Mouse (Mus musculus): ENCODE results near the gene Gabarapl2.
A peak's percentile ranks its signal among the peaks of the same experiment; 100 is the strongest.

The Gabarapl2 gene

DNA sequence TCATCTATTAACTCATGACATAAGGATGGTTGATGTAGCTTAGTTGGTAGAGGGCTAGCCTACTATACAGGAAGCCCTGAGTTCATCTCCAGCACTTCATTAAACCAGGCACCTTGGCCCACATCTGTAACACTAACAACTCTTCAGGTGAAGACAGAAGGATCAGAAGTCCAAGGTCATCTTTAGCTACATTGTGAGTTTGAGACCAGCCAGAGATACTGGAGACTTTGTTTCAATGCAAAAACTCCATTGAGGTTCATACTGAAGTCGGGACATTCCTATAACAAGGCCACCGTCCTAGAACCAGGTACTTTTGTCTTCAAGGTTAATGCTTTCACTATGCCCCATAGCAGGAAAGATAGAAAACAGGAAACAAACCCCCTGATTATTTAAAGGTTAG, 6.3 kb upstream of the Gabarapl2 start:
- DNase-seq (ENCODE audit: low read depth, low spot score), result peak; percentile 57

DNA sequence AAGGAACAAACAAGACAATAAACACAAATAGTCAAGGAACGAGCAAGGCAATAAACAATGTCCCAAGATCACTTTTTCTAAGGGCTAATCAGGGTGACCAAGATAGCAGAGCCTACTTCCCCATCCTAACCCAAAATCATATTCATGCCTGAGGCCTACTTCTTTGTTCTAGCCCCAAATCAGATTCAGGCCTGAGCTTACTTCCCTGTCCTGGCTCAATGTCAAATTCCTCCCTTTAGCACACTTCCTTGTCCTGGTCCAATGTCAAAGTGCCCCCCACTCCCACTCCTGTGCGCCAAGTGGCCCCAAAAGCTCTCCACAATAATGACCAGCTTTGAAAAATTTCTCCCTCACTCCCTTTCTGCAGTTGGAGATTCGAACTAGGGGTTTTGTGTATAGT, 3.3 kb upstream of the Gabarapl2 start:
- DNase-seq (ENCODE audit: low read depth, low spot score), result peak; percentile 58

DNA sequence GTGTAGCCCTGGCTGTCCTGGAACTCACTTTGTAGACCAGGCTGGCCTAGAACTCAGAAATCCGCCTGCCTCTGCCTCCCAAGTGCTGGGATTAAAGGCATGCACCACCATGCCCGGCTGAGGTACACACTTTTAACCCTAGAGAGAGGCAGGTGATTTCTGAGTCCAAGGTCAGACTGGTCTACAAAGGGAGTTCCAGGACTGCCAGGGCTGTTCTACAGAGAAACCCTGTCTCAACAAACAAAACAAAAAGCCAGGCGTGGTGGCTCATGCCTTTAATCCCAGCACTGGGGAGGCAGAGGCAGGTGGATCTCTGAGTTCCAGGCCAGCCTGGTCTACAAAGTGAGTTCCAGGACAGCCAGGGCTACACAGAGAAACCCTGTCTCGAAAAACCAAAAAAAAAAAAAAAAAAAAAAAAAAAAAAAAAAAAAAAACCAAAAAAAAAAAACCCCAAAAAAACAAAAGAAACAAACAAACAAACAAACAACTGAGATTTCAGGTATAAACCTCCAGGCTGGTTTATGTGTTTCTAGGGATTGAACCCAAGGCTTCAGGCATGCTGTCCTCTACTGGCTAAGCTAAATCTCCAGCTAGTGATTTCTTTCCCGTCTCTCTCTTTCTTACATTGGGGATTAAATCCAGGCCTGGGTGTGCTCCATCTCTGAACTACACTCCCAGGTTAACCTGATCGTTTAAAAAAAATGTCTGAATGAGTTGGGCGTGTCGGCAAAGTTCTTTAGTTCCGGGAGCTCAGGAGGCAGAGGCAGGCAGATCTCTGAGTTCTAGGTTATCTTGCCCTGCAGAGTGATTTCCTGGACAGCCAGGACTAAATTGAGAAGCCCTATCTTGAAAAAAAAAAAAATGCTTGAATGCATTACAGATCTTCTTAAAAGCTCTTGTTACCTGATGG, 2.2 kb upstream of the Gabarapl2 start:
- DNase-seq (ENCODE audit: low read depth, low spot score), result peak; percentile 88

DNA sequence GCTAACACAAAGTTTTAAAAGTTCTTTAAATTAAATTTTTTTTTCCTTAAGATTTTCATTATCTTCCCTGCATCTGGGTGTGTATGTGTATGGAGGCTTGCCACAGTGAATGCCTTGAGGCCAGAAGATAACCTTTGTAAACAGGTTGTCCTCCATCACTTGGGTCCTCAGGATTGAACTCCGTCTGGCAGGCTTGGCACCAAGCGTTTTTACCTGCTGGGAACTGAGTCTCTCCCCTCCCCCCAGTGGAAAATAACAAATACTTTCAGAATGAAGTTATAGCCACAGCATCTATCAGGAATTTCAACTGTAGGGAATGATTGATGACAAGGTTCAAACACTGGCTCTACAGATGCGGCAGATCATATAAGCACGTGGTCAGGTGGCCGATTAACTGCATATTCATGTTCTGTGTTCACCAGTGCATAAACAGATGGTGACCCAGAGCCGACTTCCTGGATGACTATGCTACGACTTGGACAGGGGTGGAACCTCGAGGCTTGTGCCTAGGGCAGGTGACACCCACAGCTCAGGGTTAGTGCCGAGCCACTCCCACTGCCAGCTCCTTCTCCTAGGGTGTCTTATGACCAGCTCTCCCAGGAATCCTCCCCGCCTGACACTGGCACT, 874 bp upstream of the Gabarapl2 start:
- DNase-seq (ENCODE audit: low read depth, low spot score), result peak; percentile 89

DNA sequence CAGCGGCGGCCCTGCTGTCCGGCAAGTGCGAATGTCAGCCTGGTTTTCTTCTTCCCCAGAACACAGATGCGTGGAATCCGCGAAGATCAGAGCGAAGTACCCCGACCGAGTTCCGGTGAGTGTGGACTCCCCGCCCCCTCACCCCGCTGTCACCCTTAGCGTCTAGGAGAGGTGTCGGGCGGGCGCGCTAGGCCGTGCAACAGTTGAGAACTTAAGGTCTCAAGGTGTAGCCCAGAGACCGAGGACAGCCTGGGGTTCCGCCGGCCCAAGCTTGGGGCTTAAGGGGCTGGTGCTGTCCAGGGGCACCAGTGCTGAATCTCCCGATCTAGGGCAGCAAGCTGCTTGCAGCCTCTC, 575 bp downstream of the Gabarapl2 start:
- DNase-seq (ENCODE audit: low read depth, low spot score), result peak; percentile 81

DNA sequence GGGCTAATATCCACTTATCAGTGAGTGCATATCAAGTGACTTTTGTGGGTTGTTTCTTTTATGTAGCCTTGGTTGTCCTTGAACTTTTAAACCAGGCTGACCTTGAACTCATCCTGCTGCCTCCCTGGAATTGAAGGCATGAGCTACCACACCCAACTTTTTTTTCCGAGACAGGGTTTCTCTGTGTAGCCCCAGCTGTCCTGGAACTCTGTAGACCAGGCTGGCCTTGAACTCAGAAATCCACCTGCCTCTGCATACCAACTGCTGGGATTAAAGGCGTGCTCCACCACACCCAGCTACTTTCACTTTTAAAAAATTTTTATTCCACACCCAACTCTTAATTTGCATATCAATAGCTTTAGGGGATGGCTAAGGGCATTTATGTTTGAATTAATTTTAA, 3.0 kb downstream of the Gabarapl2 start:
- DNase-seq (ENCODE audit: low read depth, low spot score), result peak; percentile 99

DNA sequence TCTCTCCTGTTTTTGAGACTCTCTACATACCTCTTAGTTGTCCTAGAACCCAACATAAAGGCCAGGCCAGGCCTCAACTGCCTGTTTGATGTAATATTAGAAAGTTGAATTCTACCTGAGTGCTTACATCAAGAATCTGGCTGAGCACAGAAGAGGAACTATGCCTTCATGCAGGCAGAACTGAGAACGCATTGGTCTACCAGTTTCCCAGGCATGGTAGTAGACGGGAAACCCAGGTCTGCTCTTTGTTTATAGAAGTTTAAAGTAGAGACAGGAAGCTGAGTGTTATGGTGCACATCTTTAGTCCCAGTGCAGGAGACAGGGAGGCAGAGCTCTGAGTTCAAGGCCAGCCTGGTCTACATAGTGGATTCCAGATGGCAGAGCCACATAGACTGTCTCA, 6.6 kb downstream of the Gabarapl2 start:
- DNase-seq (ENCODE audit: low read depth, low spot score), result no peak

DNA sequence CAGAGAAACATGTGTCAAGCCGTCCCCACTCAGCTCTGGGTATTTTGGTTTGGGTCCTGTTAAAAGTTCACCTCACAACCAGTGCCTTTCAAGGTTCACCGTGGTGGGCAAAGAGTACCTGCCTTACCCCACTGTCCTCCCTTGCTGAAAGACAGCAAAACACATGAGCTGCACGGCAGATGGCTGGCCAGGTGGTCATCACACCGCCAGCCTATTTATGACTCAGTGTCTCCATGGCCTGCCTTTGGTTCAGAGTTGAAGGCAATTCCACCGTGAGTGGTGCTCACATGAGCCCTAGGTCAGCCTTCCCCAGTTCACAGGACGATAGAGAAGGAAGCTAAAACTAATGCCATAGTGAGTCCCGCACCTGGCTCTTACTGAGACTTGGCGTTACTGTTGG, 7.5 kb downstream of the Gabarapl2 start:
- DNase-seq (ENCODE audit: low read depth, low spot score), result no peak

DNA sequence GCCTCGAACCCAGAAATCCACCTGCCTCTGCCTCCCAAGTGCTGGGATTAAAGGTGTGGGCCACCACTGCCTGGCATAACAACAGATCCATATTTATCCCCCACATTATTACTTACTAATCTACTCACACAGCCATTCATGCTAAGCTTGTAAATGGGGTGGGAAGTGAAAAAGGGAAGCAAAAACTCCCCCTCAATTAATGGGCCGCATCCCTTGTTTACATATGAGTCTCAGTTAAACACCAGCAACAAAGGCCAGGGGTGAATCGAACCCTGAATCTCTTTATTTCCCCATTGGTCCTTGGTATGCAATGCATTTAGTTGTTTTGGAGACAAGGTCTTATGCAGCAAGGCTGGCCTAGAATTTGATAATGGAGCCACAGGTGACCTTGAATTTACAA, 10.3 kb downstream of the Gabarapl2 start:
- no peak for DNase-seq (ENCODE audit: low read depth, low spot score)

DNA sequence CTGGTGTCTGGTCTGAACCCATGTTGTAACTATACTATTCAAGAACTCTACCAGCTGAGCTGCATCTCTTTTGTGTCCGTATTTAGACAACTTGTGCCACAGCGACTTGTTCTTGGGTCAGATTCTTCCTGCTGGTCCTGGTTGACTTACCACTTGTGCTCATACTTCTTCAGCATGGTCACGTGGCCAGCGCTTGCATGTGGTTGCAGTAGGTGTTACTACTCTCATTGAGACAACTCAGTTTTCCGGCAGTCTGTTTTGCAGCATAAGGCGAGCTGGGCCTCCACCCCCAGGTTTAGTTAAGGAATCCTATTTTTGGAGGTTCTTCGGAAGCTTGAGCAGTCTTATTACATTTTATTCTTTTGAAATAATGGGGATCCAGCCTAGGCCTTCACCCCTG, 10.8 kb downstream of the Gabarapl2 start:
- DNase-seq (ENCODE audit: low read depth, low spot score), result peak; percentile 51

DNA sequence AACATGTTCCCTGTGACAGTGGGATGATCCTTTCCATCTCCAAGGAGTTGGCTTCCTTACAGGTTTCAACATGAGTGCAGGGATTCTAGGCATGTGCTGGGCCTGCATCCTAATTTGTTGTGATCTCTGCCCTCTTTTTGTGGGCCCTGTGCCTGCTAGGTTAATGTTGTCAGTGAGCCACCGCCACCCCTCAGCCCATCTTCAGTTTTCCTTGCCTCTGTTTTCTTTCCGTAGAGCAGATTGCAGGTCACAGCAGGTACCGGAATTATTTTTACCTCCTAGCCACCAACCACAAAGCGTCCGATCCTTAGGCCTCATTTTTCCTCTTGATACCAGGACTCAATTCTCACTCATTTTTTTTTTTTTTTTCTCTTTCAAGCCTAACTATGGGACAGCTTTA, 11.4 kb downstream of the Gabarapl2 start:
- DNase-seq (ENCODE audit: low read depth, low spot score), result no peak

DNA sequence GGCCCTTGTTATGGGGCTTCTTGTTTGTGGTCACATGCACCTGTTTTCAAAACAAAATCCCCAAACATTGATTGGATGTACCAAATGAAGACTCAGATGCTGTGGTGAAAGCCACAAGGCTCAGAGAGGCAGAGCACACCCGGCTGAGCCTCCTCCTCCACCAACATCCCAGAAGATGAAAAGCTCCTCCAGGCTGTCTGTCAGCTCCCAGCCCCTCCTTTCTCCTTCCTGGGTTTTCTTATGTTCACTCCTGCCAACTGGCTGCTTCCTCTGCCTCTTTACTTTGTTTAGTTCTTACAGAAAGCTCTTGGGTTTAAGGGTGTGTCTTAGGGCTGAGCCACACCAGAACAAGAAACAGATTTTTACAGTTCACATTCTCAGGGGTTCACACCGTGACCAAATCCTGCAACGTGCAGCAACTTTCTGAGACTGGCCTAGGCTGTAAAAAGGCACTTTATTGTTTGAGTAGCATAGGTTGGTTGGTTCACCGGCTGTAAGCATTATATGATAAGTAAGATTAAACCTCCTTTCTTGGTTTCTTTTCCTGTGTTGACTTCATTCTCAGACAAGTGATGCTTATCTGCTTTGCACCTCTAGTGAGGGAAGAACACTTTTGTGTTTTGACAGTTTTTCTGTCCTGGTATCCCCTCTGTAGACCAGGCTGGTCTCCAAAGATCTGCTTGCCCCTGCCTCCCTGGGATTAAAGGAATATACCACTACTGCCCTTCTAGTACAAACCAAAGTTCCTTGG, 14.5 kb downstream of the Gabarapl2 start:
- DNase-seq (ENCODE audit: low read depth, low spot score), result no peak

DNA sequence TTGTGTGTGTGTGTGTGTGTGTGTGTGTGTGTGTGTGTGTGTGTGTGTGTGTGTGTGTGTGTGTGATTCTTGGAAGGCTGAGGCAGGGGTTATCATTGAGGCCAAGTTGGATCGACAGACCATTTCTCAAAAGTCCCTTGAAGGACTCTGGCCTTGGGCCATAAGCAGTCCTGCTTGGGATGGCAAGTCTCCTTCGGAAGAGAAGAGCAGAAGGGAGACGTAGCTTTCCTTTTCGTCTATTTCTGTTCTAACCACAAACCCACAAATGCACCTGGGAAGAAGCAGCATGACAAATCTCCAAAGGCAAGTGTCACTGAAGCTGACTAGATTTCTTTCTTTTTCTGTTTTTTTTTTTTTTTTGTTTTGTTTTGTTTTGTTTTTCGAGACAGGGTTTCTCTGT, 15.4 kb downstream of the Gabarapl2 start:
- DNase-seq (ENCODE audit: low read depth, low spot score), result no peak

DNA sequence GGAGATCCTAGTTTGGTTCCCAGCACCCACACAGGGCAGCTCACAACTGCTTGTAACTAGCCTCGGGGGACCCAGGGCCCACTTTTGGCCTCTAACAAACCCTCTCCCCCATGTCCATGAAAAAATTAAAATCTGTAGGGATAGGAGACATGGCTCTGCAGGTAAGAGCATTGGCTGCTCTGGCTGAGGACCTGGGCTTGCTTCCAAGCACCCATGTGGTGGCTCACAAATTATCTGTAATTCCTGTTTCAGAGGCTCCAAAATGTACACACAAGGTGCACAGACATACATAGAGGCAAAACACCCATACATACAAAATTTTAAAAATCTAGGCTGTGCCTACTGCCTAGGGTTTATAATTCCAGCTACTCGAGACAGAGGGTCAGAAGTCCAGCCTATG, 16.7 kb downstream of the Gabarapl2 start:
- DNase-seq (ENCODE audit: low read depth, low spot score), result no peak

DNA sequence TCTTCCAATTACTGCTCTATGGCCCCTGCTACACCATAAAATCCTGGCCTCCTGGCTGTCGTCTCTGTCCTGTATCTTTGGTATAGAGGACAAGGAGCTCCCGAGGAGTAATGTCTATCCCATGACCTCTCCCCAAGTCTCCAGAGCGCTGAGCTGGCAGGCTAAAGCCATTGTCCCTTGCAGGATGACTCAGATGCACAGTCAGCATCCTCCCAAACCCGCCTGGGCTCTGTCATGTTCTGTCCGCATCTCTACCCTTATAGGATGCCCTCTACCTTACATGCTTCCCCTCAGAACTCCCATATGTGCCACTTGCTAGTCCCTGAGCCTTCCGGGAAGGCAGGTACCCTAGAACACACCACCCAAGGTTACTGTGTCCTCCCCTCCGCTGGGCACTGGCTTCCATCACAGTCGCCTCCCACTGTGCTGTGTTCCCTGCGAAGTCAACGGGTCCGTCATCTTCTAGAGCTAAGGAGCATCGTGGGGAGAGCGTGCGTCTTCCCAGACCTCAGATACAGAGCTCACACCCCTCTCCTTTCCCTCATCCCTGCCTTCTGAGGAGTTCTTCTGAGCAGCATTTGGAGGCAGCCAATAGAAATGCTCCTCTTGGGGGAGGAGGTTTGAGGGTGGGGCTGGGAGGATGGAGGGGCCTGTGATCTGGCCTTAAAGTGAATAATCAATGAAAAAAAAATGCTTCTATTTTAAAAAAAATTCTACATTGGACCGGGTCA, 20.3 kb downstream of the Gabarapl2 start:
- DNase-seq (ENCODE audit: low read depth, low spot score), result peak; percentile 52

DNA sequence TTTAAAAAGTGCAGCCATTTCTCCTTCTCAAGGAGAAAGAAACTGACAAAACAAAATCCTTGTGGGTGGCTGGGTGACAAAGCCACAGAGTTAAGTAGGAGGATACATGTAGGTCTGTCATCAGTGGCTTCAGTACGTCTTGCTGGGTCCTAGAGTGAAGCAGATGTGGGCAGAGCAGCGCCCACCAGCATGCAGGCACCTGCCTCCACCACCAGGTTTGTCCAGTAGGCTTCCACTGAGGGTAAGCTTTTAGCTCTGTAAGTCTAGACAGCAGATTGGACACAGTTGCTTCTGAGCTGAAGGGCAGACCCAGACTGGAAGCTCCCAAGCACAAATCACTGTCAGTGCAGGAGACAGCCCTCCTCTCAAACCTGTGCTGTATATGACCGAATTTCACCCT, 20.8 kb downstream of the Gabarapl2 start:
- DNase-seq (ENCODE audit: low read depth, low spot score), result peak; percentile 70

DNA sequence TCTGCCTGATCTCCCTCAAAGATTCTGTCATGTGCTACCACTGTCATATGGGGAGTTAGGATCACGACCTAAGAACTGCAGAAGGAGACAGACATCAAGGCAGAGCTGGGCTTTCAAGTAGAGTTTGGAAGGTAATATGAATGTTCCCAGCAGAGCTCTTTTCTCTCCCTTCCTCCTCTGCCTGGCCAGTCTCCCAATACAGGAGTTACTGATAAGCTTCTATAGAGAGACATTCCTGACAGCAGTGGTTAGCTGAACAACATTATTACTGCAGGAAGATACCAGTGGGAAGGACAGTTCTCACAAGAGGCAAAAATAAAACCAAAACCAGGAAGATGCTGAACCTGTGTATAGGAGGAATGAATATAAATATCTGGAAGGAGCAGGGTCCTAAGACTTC, 22.1 kb downstream of the Gabarapl2 start:
- DNase-seq (ENCODE audit: low read depth, low spot score), result no peak

DNA sequence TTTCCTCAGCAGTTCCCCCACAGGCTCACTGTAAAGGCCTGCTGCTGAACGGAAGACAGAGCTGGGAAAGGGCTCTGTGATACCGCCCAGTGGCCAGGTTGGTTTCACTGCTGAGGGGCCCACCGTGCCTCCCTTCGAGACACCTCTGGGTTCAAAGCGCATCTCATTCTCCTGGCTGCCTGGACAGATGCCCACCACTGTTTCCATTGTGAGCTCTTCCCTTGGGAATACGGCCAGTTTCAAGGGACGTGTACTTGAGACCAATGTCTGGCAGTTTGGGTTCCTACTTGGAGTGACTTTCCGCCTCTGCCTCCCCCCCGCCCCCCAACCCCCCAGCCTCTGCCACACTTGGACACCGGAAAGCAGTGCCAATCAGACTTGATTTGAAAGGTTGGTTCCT, 22.6 kb downstream of the Gabarapl2 start:
- no peak for DNase-seq (ENCODE audit: low read depth, low spot score)

DNA sequence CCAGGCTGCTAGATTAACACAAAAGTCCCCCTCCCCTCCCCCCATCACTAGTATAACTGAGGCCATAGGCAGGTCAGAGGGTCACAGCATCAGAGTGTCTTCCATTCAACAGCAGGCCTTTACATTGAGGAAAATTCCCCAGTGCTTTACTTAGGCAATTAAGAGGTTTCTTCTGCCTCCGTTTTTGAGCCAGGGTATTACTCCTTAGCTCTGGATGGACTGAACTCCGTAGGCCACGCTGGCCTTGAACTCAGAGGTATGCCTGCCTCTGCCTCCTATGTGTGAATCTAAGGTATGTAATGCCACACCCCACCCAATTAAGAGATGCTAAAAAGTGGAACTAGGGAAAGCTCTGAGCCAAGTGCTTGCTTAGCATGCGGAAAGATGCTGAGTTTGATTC, 23.0 kb downstream of the Gabarapl2 start:
- peak; percentile 87 for DNase-seq (ENCODE audit: low read depth, low spot score)

DNA sequence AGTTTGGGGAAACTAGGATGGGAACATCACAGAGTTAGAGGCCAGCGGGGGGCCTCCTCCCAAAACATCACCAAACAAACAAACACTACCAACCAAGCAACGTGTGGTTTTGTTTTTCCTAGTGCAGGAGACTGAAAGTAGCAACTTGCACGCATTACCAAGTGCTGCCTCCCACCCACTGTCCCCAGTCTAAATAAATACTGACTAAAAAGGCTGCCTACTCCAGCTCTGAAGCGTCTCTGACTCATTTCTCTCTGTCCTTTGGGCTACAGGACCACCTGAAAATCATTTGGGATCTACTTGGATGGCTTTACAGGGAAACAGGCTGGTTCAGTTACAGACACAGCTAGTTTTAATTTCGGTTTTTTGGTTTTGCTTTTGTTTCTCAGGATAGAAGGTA, 23.8 kb downstream of the Gabarapl2 start:
- DNase-seq (ENCODE audit: low read depth, low spot score), result no peak

DNA sequence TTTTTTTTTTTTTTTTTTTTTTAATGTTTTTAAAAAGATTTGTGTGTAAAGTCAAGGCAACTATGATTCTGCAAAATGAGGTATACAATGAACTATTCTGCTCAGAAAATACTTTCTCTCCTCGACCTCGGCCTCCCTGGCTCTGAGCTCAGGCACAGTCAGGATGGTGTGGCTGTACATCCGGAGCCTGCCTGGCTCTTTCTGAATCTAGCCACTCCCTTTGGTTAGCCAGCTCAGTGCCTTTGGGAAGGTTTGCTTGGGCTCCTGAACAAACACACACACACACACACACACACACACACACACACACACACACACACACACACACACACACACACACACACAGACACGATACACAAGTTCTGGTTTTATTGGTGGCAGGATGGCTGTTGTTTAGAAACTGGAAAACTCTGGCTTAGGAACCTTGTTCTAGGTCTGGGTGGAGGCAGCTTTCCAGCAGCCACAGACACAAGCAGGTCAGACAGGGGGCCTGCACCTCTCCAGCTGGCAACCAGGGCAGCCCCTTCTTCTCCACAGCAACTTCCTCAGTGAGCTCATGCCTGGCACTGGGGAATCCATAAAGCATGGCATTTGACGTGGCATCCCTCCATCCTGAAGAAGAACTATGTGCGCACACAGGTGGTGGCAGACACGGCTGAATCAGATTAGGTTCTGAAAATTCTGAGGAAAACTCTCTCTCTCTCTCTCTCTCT, 24.5 kb downstream of the Gabarapl2 start:
- peak; percentile 73 for DNase-seq (ENCODE audit: low read depth, low spot score)
